Mouse (Mus musculus) cerebellum, adult 18-20 months (tissue): ENCODE results near the gene Prph.
"Not testable (repeated sequence)": the region's sequence is repeated elsewhere in the genome, so short reads cannot be mapped to it uniquely, and the experiment has no call there.

ENCODE experiments used
- DNase-seq, 2 experiments: peaks; one replicate each; pipeline ENCODE4 v3.0.0; 2021

The Prph gene

DNA sequence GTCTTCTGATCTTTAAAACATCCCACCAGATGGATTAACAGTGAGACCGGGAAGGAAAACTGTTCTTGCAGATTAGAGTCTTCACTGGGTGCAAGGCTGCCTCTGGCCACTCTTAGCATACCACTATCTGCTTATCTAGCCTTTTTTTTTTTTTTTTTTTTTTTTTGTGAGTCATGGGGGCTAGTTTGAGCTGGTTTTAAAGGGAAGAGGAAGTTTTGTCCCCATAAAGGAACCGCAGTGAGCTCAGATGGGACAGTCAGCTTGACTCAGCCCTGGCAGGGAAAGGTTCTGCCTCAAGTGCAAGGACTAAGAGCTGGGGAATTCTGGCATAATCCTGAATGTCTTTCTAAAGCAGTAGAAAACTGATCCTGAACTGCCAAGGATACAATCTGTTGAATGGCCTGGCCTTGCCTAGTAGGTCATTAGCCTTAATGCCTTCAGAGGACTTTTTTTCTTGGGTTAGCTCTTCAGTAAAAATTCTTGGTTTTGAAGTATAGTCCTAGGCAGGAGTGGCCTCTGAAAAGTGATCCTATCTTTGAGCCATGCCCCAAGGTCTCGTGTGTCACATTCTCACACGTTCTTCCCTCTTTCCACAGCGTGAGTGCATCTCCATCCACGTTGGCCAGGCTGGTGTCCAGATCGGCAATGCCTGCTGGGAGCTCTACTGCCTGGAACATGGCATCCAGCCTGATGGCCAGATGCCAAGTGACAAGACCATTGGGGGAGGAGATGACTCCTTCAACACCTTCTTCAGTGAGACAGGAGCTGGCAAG lies 21.3 kb upstream of the Prph start:
- no peak for DNase-seq

- no peak for DNase-seq
Measured at GRCm38 (mm10) chr15:99035431-99035830, 19.5 kb upstream of the Prph start.

DNA sequence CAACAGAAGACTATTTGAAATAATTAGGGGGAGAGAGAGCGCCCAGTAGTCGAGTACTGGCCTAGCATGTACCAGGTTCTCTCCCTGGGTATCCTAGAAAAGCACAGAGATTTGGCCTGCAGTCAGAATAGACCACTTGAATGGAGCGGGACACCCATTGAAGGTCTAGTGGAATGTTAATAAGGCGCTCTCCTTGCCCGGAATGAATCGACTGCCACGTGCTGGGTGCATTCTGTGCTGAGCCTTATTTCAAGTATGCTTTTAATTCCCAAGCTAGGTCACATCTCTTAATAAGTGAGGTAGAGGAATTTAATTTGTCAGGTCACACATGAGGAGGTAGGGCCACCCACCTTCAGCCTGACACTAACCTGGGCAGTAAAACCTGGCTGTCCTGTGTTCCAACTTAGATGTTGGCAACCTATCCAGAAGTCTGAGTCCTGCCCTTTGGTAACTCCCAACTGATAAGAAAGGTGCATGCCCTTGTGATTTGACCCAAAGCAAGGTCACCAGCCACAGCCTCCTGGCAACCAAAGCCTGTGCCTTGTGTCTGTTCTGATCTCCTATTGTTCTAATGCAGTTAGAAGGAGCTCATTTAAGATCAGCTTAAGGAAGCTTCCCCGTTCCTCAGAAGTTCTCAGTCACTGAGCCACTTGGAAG lies 18.6 kb upstream of the Prph start:
- DNase-seq, result no peak

- no peak for DNase-seq
Measured at GRCm38 (mm10) chr15:99038025-99038424, 16.9 kb upstream of the Prph start.

DNA sequence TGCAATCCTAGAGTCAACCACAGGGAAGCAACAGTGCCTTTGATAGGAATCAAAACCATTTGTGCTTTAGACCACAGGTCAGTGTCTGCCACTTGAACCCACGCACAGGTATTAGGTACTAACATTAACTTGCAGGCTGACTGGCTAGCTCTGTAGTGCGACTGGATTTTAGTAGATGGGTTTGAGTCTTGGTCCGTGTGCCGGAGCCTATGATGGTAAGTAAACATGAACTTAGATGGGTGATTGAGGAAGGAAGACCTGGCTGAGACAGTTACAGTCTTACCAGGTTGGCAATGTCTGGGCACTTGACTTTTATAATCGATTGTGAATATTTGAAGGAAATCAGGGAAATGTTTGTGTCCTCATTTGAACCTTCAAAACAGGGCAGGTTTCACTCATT lies 16.2 kb upstream of the Prph start:
- no peak for DNase-seq

GRCm38 (mm10) chr15:99039306-99039705 lies 15.7 kb upstream of the Prph start:
- no peak for DNase-seq

GRCm38 (mm10) chr15:99039996-99040919 lies 14.7 kb upstream of the Prph start:
- DNase-seq, result no peak

- no peak for DNase-seq
Measured at GRCm38 (mm10) chr15:99040920-99041856, 13.8 kb upstream of the Prph start.

DNA sequence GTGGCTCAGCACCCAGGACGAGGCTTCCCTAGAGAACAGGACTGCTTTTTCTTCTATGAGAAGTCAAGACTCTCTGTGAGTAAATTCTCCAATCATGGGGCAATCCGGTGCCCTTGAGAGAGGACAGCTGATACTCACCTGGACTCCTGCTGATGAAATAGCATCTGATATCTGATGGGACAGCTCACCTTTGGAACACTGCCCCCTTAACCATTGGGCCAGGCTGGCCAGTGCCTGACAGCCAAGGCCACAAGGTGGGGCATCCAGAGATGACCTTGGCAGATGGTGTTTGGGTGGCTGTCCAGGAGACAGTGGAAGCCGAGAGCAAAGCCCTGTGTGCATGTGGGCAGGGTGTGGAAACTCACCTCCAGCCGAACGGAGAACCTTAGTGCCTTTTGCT lies 12.6 kb upstream of the Prph start:
- no peak for DNase-seq

DNA sequence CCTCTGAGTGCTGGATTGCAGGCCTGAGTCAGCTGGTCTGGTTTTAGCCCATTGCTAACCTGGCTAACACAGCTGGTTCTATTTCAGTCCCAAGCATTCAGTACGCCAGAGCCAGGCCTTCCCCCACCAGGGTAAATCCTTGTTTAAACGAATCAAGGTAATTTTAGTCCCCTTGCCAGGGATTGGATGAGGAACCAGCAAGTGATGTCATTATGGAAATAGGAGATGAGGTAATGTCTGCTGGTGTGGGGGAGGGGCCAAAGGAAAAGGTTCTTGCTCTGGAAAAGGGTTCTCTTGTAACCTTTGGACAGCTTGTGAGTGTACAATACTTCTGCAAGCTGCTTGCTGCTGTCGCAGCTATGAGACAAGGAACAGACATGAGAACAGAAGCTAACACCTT lies 10.1 kb upstream of the Prph start:
- DNase-seq, result no peak

GRCm38 (mm10) chr15:99045734-99046133 lies 9.2 kb upstream of the Prph start:
- DNase-seq, result not testable (repeated sequence)

DNA sequence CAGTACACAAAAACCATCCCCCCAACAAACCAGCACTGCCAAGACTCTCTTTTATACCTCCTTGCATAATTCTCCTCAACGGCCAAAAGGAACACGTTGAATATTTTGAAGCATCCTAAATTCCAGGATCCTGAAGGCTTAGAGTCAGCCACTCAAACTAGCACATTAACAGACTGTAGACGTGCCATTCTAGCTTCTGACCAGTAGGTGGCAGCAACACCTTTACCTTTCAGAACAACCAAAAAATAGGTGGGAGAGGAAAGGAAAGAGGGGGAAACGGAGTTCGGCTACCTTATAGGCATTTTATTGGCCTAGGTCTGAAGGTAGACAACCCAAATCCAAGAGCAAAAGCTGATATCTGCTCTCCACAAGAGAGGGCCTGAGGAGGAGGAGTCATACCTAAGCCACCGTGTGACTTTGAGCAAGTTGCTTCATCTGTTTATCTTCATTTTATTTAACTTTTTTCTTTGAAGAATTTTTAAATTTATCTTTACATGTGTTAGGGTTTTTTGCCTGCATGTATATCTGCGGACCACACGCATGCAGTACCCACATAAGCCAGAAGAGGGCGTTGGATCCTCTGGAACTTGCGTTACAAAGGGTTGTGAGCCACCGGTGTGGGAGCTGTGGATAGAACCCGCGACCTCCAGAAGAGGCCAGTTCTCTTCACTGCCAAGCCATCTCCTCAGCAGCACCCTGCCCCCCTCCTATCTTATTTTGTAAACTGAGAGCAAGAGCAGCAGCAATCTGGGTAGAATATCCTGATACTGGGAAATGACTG lies 5.3 kb upstream of the Prph start:
- peak; percentile 61 to 69 for DNase-seq

DNA sequence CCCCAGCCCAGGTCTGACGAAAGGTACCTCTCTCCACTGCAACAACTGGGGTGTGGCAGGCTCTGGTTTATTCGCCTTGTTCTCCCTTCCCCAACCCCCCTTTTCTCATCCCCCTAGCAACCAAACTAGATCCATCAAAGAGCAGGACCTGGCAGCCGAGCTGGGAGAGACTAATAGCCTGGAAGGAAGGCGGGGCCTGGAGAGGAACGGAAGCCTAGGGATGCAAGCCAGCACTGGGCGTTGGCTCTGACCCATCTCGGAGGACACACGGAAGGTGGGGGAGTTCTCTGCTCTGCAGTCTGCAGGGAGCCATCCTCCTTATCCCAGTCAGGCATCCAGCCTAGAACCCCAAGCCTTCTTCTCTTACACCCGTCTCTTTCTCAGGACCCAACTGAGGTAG lies 1.6 kb upstream of the Prph start:
- no peak for DNase-seq

- peak; percentile 26 to 53 for DNase-seq
Measured at GRCm38 (mm10) chr15:99055511-99055961, 562 bp downstream of the Prph start.

DNA sequence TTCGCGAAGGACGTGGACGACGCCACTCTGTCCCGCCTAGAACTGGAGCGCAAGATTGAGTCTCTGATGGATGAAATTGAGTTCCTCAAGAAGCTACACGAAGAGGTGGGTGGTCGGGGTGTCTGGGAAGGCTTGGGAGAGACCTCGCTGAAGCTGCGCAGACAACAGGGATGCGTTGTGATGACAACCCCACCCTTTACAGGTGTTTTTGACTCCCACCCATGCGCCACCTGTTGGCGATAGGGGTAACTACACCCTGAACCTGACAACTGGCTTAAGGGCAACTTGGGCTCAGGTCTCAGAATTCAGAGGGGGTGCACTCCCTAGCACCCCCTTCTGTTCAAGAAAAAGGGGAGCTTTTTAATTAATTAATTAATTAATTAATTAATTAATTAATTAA lies 1.4 kb downstream of the Prph start:
- peak; percentile 31 to 39 for DNase-seq

- DNase-seq, result no peak
Measured at GRCm38 (mm10) chr15:99065557-99066165, 10.7 kb downstream of the Prph start.

DNA sequence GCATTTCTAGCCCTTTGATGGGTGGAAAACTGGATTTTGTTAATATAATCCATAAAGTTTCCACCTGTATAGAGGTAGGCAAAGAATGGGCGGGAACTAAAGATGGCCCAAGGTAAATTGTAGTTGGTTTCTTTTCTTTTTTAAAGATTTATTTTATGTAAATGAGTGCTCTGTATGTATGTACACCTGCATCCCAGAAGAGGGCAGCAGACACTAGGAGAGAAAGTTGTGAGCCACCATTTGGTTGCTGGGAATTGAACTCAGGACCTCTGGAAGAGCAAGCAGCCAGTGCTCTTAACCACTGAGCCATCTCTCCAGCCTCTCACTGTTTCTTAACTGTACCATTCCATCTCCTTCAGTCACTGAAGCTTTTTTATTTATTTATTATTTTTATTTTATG lies 17.0 kb downstream of the Prph start:
- no peak for DNase-seq

GRCm38 (mm10) chr15:99074019-99074599 lies 19.1 kb downstream of the Prph start, which contains the start of gene Troap:
Gene Troap, plus strand, starts transcription at chr15:99074575.
- no peak for DNase-seq

DNA sequence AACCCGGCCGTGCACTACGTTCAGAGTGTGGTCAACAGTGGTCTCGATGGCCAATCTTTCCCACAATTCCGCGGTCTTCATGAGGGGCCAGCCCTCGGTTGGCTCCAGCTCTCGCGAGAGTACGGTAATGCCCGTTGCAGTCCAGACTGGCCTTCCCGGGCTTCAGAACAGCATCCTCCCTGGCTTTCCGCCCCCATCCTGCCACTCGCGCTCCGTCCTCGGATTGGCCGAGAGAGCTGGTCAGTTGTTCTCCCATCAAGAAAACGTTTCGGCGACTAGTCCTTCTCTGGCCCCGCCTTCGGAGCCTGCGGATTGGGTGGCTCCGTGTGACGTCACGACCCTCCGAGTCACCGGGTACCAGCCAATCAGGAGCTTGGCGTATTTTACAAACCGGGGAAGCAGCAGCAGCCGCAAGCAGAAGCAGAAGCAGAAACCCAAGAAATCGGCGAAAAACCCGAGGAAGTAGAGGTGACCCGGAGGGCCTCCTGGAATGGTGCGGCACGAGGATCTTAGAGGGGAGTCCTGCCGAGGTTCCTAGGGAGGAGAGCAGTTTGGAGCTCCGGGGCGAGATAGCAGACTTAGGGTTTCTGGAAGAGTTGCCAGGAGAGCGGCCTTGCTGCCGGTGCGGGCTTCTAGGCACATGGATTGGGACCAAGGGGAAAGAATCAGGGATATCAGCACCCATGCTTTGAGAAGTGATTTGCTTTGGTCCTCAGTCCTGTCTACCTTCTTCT lies 19.8 kb downstream of the Prph start:
- DNase-seq, result peak; percentile 99

- not testable (repeated sequence) for DNase-seq
Measured at GRCm38 (mm10) chr15:99076011-99076410, 21.0 kb downstream of the Prph start.
